Mouse (Mus musculus): Measurements from ENCODE around the gene Rack1. TPM values are rescaled to one million over a fixed set of nuclear protein-coding genes. Genes with fewer than 3 reads are reported as not detected.

The Rack1 gene
- total and polyA plus RNA-seq, 3 experiments: 376 to 5,815 (median 4,421) TPM

- H3K79me2 ChIP-seq (ENCODE audit: control insufficient read depth, insufficient read depth, low read length, poor library complexity): no peaks in the 10 kb centered on the region
- no peaks in the 10 kb centered on the region for H3K9me3 ChIP-seq (replicated peaks; ENCODE audit: insufficient read depth, low read length)
- no peak overlapping the region for H3K27ac ChIP-seq (ENCODE audit: control insufficient read depth, low read depth, low read length)
- H3K4me3 ChIP-seq (ENCODE audit: control insufficient read depth in 1 of 2, insufficient read depth in 1 of 2, low read depth in 2 of 2, low read length in 2 of 2): peak overlapping the region; percentile 73 to 92; a peak in 3 of 4 replicates
- H3K9ac ChIP-seq (ENCODE audit: control insufficient read depth, low read depth, low read length, poor library complexity, severe bottlenecking): no peak overlapping the region
- DNase-seq (ENCODE audit: low read depth, low spot score): peak; percentile 91
- H3K4me1 ChIP-seq (ENCODE audit: control insufficient read depth in 1 of 2, insufficient read depth in 2 of 2, low read length in 2 of 2): peaks cover 12 to 26% of the 10 kb centered on the region in 2 experiments
- H3K27me3 ChIP-seq (ENCODE audit: control insufficient read depth in 1 of 2, insufficient read depth in 2 of 2, low read length in 2 of 2): no peaks in the 10 kb centered on the region
- H3K36me3 ChIP-seq (ENCODE audit: control insufficient read depth in 1 of 2, insufficient read depth in 2 of 2, low read length in 2 of 2): peaks cover 0 to 4% of the 10 kb centered on the region in 2 experiments; a peak in 2 of 4 replicates
- TF ChIP-seq MXI1 (IDR thresholded peaks at IDR 0.05; ENCODE audit: low read depth, low read length) (peak; percentile 95), POLR2AphosphoS2 (IDR thresholded peaks at IDR 0.05; ENCODE audit: low read length) (no peak), MAX (IDR thresholded peaks at IDR 0.05; ENCODE audit: low read length) (peak; percentile 88), SIN3A (IDR thresholded peaks at IDR 0.05; ENCODE audit: low read length) (peak; percentile 69), GATA1 (IDR thresholded peaks at IDR 0.05; ENCODE audit: low read depth, low read length) (no peak), USF2 (IDR thresholded peaks at IDR 0.05; ENCODE audit: borderline replicate concordance in 1 of 2, insufficient read depth in 1 of 2, low read depth in 1 of 2, low read length in 2 of 2) (no peak), TBP (IDR thresholded peaks at IDR 0.05; ENCODE audit: low read depth, low read length) (0 out of 2 replicates have a peak, but pooled peaks have one; percentile 60), NRF1 (IDR thresholded peaks at IDR 0.05; ENCODE audit: insufficient read depth, low read depth, low read length, poor library complexity, severe bottlenecking) (no peak), SMC3 (IDR thresholded peaks at IDR 0.05; ENCODE audit: low read depth, low read length) (peak; percentile 71), MEF2A (IDR thresholded peaks at IDR 0.05; ENCODE audit: extremely low read depth, insufficient replicate concordance, low read depth, low read length, poor library complexity, severe bottlenecking) (no peak), ETS1 (IDR thresholded peaks at IDR 0.05; ENCODE audit: low read depth, low read length) (no peak), UBTF (IDR thresholded peaks at IDR 0.05; ENCODE audit: borderline replicate concordance, insufficient read depth, low read depth, low read length) (no peak), TAL1 (IDR thresholded peaks at IDR 0.05; ENCODE audit: low read length) (no peak), HCFC1 (IDR thresholded peaks at IDR 0.05; ENCODE audit: low read depth, low read length) (peak; percentile 43; the same call in 1 of the 2 replicates), EP300 (IDR thresholded peaks at IDR 0.05; ENCODE audit: low read depth in 1 of 2, low read length in 2 of 2) (no peak), RCOR1 (IDR thresholded peaks at IDR 0.05; ENCODE audit: low read depth, low read length) (peak; percentile 44), RAD21 (IDR thresholded peaks at IDR 0.05; ENCODE audit: low read depth, low read length) (peak; percentile 50), TCF12 (IDR thresholded peaks at IDR 0.05; ENCODE audit: low read depth, low read length) (no peak), ZC3H11A (IDR thresholded peaks at IDR 0.05; ENCODE audit: low read depth, low read length) (no peak), ZKSCAN1 (IDR thresholded peaks at IDR 0.05; ENCODE audit: low read depth, low read length) (no peak), MYC (IDR thresholded peaks at IDR 0.05; ENCODE audit: low read depth, low read length) (peak; percentile 92), MAZ (IDR thresholded peaks at IDR 0.05; ENCODE audit: low read depth, low read length) (0 out of 2 replicates have a peak, but pooled peaks have one; percentile 18), CTCF (IDR thresholded peaks at IDR 0.05 in 2 of 3, conservative IDR thresholded peaks at IDR 0.05 in 1 of 3; ENCODE audit: control insufficient read depth in 1 of 3, insufficient read depth in 1 of 3, low read depth in 2 of 3, low read length in 3 of 3, poor library complexity in 1 of 3, severe bottlenecking in 1 of 3) (peak; percentile 87 to 98 (median 97)), JUND (IDR thresholded peaks at IDR 0.05; ENCODE audit: low read depth, low read length) (no peak), USF1 (IDR thresholded peaks at IDR 0.05; ENCODE audit: low read depth, low read length) (peak; percentile 71; the same call in 1 of the 2 replicates), ELF1 (IDR thresholded peaks at IDR 0.05; ENCODE audit: low read depth, low read length) (no peak), ZNF384 (IDR thresholded peaks at IDR 0.05; ENCODE audit: low read depth, low read length) (no peak), E2F4 (IDR thresholded peaks at IDR 0.05; ENCODE audit: borderline replicate concordance, low read depth, low read length) (no peak)
Measured at GRCm38 (mm10) chr11:48776664-48777063, 23.5 kb upstream of the Rack1 start.
